Mouse (Mus musculus) macrophage (primary cell): ENCODE results near the gene Sae1. TPM values are rescaled to one million over a fixed set of nuclear protein-coding genes. Genes with fewer than 3 reads are reported as not detected.

Experiments
- H3K27ac ChIP-seq: fragments of 350-480 bp; formaldehyde crosslinking; 2 replicates; pipeline ENCODE4 v1.9.0; 2021
- H3K36me3 ChIP-seq: fragments of 350-480 bp; formaldehyde crosslinking; 2 replicates; pipeline ENCODE4 v1.9.0; 2021; ENCODE audit errors: inconsistent target
- H3K4me3 ChIP-seq: fragments of 350-480 bp; formaldehyde crosslinking; 2 replicates; pipeline ENCODE4 v1.9.0; 2021; ENCODE audit errors: inconsistent target
- H3K79me2 ChIP-seq: fragments of 350-480 bp; formaldehyde crosslinking; 2 replicates; pipeline ENCODE4 v1.9.0; 2021; ENCODE audit errors: inconsistent target
- WGBS: methylation state at CpG from one replicate; pipeline ENCODE4 v1.1.7; 2026; ENCODE audit warnings: inconsistent platforms; ENCODE audit not compliant: missing documents; 5-methylcytosine and 5-hydroxymethylcytosine counted together
- polyA plus RNA-seq: library from polyadenylated mRNA; stranded (reverse); fragments of 250-400 nt; gene quantifications from 3 replicates; pipeline ENCODE4 v1.2.4, GENCODE M21; 2018; ENCODE audit warnings: inconsistent platforms

Gene Sae1
- polyA plus RNA-seq, 1 experiment from 2014 or later, result 68.1 TPM

DNA sequence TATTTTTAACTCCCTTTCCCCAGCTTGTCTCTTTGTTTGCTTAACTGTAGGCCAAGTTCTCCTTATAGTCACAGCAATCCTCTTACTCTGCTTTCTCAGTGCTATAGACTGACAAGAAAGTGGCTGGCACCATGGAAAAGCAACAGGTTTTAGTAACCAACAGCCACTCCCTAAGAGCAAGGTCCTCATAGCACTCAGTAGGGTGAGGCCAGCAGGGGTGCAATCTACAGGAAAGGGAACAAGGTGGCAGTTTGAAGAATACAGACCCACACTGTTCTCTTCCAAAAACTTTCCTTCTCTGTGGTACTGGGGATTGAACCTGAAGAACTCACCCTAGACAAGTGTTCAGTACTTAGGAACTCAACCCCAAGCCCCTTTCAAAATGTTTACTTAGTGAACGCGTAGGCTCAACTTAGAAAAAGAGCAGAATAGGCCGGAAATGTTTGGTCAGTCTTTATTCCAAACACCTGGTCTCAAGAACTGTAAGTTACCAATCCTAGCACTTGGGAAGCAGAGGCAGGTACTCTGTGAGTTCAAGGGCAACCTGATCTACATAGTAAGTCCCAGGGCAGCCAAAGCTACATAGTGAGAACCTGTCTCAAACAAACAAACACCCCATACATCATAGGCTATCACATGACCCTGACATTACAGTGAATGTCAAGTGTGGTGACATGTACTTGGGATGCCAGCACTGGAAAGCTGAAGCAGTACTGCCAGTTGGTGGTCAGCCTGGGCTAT, 31.6 kb downstream of the Sae1 start:
- H3K4me3 ChIP-seq, result no peak overlapping the region
- WGBS, result 98% methylated on average over 3 of the region's 3 CpGs
- H3K27ac ChIP-seq, result no peak overlapping the region
- peaks cover 22% of the 10 kb centered on the region; the same call in 1 of the 2 replicates for H3K36me3 ChIP-seq
- peaks cover 14% of the 10 kb centered on the region for H3K79me2 ChIP-seq

DNA sequence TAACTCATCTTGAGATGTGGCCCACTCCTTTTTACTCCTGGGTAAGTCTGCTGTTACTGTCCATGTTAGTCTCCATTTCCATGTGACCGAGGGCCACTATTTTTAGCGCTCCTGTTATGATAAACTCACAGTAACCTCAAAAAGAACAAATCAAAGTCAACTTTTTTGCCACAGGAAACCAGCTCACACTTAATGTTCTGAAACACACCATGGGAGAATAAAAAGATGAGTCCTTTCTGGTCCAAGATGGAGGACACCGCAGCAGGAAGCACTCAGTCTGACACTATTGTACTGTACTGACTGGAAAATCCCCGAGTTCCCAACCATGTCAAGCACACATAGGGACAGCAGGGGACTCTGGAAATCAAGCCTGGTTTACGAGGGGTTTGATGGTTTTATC, 37.6 kb downstream of the Sae1 start:
- Histone ChIP-seq H3K79me2 (no peaks in the 10 kb centered on the region; the same call in 1 of the 2 replicates), H3K4me3 (no peak overlapping the region), H3K27ac (no peak overlapping the region), H3K36me3 (peaks cover 6% of the 10 kb centered on the region; the same call in 1 of the 2 replicates)
- 88% methylated on average over 5 of the region's 5 CpGs for WGBS

- Histone ChIP-seq H3K36me3 (no peaks in the 10 kb centered on the region), H3K27ac (no peak overlapping the region), H3K79me2 (peaks cover 22% of the 10 kb centered on the region; the same call in 1 of the 2 replicates), H3K4me3 (no peak overlapping the region)
- WGBS, result 84% methylated on average over 4 of the region's 4 CpGs
Observed at GRCm38 (mm10) chr7:16345297-16345696, 42.3 kb downstream of the Sae1 start.

DNA sequence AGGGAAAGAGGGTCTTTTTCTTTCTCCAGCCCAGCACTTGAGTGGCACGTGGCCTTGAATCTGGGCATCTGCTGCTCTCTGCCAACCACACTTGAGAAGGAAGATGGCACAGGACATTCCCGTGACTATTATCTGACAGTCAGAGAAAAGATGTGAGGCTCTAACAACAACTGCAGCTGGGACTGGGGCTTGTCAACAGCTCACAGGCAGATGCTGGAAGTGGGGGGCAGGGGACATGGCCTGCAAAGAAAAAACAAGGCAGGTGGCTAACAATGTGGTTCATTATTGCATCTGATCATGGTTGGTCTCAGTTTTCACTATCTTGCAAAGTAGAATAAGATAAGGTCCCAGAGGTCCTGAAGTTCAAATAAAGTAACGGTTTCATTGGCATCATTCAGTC, 43.0 kb downstream of the Sae1 start:
- no peak overlapping the region for H3K4me3 ChIP-seq
- no peaks in the 10 kb centered on the region for H3K36me3 ChIP-seq
- no peak overlapping the region for H3K27ac ChIP-seq
- peaks cover 22% of the 10 kb centered on the region; the same call in 1 of the 2 replicates for H3K79me2 ChIP-seq
- 100% methylated on average over 3 of the region's 3 CpGs for WGBS

DNA sequence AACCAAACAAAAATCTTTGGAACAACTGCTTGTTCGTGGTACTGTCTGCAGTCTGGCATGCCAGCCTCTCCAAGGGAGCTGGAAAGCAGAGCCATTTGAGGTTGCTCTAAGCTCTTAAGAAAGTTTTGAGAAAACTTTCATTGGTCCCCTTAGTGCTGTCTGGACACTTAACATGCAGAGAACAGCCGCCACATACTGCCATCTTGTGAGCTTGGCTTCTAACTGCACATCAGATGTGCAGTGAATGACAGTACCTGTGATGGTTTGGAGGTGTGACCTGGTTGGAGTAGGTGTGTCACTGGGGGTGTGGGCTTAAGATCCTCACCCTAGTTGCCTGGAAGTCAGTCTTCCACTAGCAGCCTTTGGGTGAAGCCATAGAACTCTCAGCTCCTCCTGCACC, 49.9 kb downstream of the Sae1 start:
- 92% methylated on average over 2 of the region's 2 CpGs for WGBS
- Histone ChIP-seq H3K27ac (no peak overlapping the region), H3K4me3 (no peak overlapping the region), H3K79me2 (peaks cover 5% of the 10 kb centered on the region; the same call in 1 of the 2 replicates), H3K36me3 (peaks cover 36% of the 10 kb centered on the region)

- Histone ChIP-seq H3K27ac (no peak overlapping the region), H3K36me3 (peaks cover 33% of the 10 kb centered on the region), H3K79me2 (no peaks in the 10 kb centered on the region), H3K4me3 (no peak overlapping the region)
- 97% methylated on average over 3 of the region's 3 CpGs for WGBS
Observed at GRCm38 (mm10) chr7:16329146-16329545, 58.5 kb downstream of the Sae1 start.

- Histone ChIP-seq H3K4me3 (no peak overlapping the region), H3K27ac (0 out of 2 replicates have a peak overlapping the region, but pooled peaks have one; percentile 54), H3K36me3 (peaks cover 21% of the 10 kb centered on the region), H3K79me2 (no peaks in the 10 kb centered on the region)
- WGBS, result 94% methylated on average over 2 of the region's 2 CpGs
Observed at GRCm38 (mm10) chr7:16326607-16326971, 61.0 kb downstream of the Sae1 start.

DNA sequence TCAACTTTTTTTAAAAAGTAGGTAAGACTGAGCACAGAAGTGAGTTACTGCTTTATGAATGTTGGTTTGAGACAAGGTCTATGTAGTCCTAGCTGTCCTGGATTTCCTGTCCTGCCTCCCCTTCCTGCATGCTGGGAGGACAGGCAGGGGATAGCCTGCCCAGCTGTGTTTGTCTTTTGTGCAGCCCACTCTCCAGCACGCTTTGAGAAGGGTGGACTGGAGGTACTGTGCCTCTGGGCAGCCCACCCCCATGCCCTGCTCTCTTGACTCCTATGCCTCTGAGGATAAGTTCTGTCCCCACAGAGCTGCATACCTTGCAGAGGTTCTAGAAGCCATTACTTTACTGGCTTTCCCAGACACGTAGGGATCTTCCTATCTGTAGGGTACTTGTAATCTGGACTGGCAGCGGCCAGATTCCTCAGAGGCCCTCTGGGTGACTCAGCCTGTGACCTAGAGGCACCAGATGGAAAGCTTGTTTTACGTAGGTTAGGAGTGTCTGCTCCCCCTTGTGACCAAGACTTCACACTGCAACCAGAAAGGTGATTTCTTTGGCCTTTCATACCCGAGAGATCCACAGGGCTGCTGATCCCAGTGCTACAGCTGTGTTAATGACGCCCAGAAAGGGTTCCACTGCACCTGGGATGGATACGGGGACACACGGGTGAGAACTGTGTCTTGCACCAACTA, 61.5 kb downstream of the Sae1 start:
- Histone ChIP-seq H3K79me2 (no peaks in the 10 kb centered on the region), H3K36me3 (peaks cover 21% of the 10 kb centered on the region), H3K27ac (peak overlapping the region; percentile 54), H3K4me3 (no peak overlapping the region)
- 30% methylated on average over 8 of the region's 8 CpGs for WGBS

DNA sequence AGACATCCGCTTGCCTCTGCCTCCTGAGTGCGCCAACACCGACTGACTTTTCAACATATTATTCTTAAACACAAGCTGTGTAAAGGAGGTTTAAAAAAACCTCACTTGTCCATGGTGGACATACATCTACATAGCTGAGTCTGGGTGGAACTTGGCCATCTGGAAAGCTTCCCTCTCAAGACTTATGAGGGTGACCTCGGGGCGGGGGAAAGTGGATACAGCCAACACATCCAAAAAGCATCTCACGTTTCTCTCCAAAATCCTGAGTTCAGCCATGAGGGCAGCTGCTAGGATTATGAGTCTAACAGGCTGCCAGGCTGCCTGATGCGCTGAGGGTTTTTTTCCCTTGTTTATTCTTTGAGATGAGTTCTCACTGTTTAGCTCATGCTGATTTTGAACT, 62.9 kb downstream of the Sae1 start:
- Histone ChIP-seq H3K79me2 (no peaks in the 10 kb centered on the region), H3K27ac (no peak overlapping the region), H3K36me3 (peaks cover 12% of the 10 kb centered on the region; the same call in 1 of the 2 replicates), H3K4me3 (no peak overlapping the region)
- 92% methylated on average over 7 of the region's 7 CpGs for WGBS

GRCm38 (mm10) chr7:16320479-16320878, 67.1 kb downstream of the Sae1 start:
- Histone ChIP-seq H3K4me3 (no peak overlapping the region), H3K27ac (no peak overlapping the region), H3K79me2 (peaks cover 9% of the 10 kb centered on the region; the same call in 1 of the 2 replicates), H3K36me3 (peaks cover 15% of the 10 kb centered on the region; the same call in 1 of the 2 replicates)
- WGBS, result 100% methylated on average over 6 of the region's 6 CpGs

DNA sequence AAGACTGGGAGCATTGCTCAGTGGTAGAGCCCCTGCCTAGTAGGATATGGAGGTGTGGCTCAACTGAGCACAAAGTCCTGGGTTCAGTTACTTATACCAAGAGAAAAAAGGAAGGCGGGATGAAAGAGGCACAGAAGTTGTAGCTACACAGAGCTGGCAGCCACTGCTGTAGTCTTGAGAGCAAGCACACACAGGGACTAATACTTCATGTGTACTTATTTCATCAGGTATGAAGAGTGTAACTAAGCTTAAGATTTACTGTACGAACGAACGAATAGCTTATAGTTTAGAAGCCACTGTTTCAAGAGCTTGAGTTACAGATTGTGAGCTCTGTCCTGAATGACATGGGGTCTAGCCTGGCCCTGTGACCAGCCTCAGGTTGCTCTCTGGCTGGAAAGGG, 68.4 kb downstream of the Sae1 start:
- H3K27ac ChIP-seq, result no peak overlapping the region
- H3K4me3 ChIP-seq, result no peak overlapping the region
- peaks cover 22% of the 10 kb centered on the region for H3K79me2 ChIP-seq
- H3K36me3 ChIP-seq, result peaks cover 15% of the 10 kb centered on the region; the same call in 1 of the 2 replicates
- 94% methylated on average over 4 of the region's 4 CpGs for WGBS

DNA sequence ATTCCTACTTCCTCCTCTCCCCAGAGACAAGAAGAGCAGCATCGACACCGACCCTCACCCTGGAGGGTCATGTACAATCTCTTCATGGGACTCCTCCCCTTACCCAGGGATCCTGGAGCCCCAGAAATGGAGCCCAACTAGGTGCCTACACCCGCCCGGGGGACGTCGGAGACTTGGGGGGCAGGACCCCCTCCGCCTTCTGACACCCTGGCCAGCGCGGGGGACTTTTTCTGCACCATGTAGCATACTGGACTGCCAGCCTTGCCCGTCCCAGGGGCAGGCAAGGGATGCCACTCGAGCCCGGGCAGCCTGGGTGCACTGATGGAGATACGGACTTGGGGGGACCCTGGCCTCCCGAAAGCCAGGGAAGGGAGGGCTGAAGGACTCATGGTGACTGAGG, 70.5 kb downstream of the Sae1 start:
- WGBS, result 95% methylated on average over 10 of the region's 14 CpGs
- peaks cover 15% of the 10 kb centered on the region; the same call in 1 of the 2 replicates for H3K36me3 ChIP-seq
- no peak overlapping the region for H3K27ac ChIP-seq
- H3K79me2 ChIP-seq, result peaks cover 29% of the 10 kb centered on the region
- no peak overlapping the region for H3K4me3 ChIP-seq

DNA sequence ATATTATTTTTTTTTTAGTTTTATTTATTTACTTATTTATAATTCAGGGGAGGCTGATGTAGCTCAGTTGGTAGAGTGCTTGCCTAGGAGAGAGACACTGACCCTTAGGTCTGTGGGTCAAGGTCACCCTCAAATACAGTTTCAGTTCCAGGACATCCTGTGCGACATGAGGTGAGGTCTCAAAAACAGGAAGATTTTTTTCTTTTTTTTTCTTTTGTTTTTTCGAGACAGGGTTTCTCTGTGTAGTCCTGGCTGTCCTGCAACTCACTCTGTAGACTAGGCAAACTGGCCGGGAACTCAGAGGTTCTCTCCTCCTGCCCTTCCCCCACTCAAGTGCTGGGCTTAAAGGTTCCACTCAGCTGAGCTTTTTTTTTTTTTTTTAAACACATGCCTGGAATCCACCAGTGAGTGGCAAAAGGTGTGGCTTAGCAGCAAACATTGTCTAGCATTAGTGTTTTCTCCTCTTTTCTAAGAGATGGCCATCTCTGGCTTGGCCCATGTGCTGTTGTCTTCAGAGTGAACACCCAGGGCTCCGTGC, 72.3 kb downstream of the Sae1 start:
- peak overlapping the region; percentile 68; the same call in 1 of the 2 replicates for H3K27ac ChIP-seq
- H3K36me3 ChIP-seq, result peaks cover 15% of the 10 kb centered on the region; the same call in 1 of the 2 replicates
- H3K79me2 ChIP-seq, result peaks cover 45% of the 10 kb centered on the region
- no peak overlapping the region for H3K4me3 ChIP-seq
- 57% methylated on average over 4 of the region's 4 CpGs for WGBS

DNA sequence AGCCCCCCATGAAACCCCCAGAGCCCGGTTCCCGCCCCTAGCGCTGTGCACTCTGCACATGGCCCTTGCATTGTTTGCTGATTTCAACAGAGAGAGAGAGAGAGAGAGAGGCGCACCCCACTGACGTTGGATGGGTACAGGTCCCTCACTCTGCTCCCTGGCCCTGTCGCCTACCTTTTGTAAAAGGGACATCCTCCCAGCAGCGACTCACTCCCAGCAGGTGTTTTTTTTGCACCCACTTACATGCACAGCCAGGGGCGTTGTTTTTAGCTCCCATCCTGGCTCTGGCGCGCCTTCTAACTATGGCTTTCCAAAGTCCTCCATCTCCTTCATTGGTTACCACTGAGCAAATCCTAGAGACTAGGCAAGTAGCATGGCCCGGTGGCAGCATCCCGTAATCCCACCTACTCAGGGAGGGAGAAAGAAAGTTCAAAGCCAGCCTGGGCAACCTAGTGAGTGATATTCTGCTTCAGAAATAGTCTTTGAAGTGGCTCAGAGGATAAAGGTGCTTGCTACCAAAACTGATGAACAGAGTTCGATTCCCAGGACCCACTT, 73.3 kb downstream of the Sae1 start:
- WGBS, result 45% methylated on average over 10 of the region's 13 CpGs
- peaks cover 50% of the 10 kb centered on the region for H3K79me2 ChIP-seq
- peak overlapping the region; percentile 26 for H3K4me3 ChIP-seq
- H3K27ac ChIP-seq, result peak overlapping the region; percentile 68
- H3K36me3 ChIP-seq, result peaks cover 15% of the 10 kb centered on the region; the same call in 1 of the 2 replicates
